Mouse (Mus musculus) large intestine, adult 2 months (tissue): ENCODE results near the gene Dtnb. TPM values are rescaled to one million over a fixed set of nuclear protein-coding genes. Genes with fewer than 3 reads are reported as not detected.
A peak's percentile ranks its signal among the peaks of the same experiment; 100 is the strongest.

ENCODE experiments used
- DNase-seq: peaks from one replicate; pipeline ENCODE4 v3.0.0-alpha.2; 2012; ENCODE audit warnings: low read depth, low spot score
- WGBS: fragments of 180-500 bp; shearing (Covaris S2); methylation state at CpG from one replicate; pipeline ENCODE4 v1.1.7; 2018; 5-methylcytosine and 5-hydroxymethylcytosine counted together
- polyA plus RNA-seq: library from polyadenylated mRNA; depleted of rRNA; stranded (reverse); fragments of >200 nt; gene quantifications from 2 replicates; pipeline ENCODE4 v1.2.3, GENCODE M21; 2012

The Dtnb gene
- polyA plus RNA-seq, 1 experiment: 10.6 TPM

GRCm38 (mm10) chr12:3570711-3571400, 1.3 kb upstream of the Dtnb start:
- no peak for DNase-seq
- 84% methylated on average over 4 of the region's 4 CpGs for WGBS

- DNase-seq: no peak
Measured at GRCm38 (mm10) chr12:3572581-3573397, 608 bp downstream of the Dtnb start.

GRCm38 (mm10) chr12:3573410-3573809, 1.2 kb downstream of the Dtnb start:
- DNase-seq: no peak
- WGBS: 72% methylated on average over 6 of the region's 6 CpGs

More at GRCm38 (mm10) chr12:3572581-3573397, 608 bp downstream of the Dtnb start:
- WGBS: 2% methylated on average over 52 of the region's 53 CpGs

GRCm38 (mm10) chr12:3574670-3575069, 2.5 kb downstream of the Dtnb start:
- 95% methylated on average over 4 of the region's 4 CpGs for WGBS
- no peak for DNase-seq

DNA sequence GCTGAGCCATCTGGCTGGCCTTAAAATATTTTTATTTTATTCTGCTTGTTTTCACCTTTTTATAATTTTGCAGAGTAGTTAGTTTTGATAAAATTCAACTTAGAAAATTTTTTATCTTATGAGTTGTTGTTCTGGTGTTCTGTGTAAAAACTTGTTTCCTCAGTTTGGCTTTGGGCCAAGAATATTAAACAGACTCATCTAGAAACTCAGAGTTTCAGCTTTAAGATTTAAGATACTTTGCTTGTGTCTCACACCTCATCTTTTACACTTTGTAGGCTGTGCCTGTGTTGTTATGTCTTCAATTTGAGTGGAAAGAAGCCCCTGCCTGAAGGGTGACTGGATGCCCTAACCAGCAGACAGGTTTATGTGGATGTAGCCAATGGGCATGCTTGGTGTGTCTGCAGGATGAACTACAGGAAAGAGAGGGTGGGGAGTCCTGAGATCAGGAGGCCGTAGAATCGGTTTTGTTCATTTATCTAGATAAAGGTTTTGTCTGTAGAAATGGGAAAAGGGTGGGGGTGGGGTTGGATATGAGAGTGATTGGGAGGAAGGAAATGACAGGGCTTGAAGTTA, 7.9 kb downstream of the Dtnb start:
- DNase-seq: no peak
- WGBS: 82% methylated on average over 2 of the region's 2 CpGs

- WGBS: 59% methylated on average over 4 of the region's 4 CpGs
- no peak for DNase-seq
Measured at GRCm38 (mm10) chr12:3582604-3583003, 10.4 kb downstream of the Dtnb start.

DNA sequence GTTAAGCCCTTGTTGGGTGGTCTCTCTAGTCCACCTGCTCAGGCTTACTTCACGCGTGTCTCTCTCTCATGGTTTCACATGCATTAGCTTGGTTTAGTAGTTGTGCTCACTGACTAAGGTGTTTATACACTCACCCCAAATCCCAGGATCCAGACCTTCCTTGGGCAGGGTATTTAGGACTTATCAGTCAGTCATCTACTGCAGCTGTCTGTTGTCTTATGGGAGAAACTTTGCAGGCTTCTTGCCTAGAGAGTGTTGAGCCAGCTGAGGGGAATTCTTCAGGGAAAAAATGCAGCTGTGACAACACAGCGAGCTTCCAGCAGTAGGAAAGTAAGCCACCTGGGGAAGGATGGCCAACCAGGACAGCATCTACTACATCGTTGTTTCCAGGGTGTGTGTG, 13.3 kb downstream of the Dtnb start:
- WGBS: 70% methylated on average over 4 of the region's 4 CpGs
- DNase-seq: no peak

- DNase-seq: no peak
- 45% methylated on average over 1 of the region's 1 CpGs for WGBS
Measured at GRCm38 (mm10) chr12:3587010-3587409, 14.8 kb downstream of the Dtnb start.

- no peak for DNase-seq
- WGBS: 92% methylated on average over 9 of the region's 9 CpGs
Measured at GRCm38 (mm10) chr12:3590039-3590438, 17.9 kb downstream of the Dtnb start.

- no peak for DNase-seq
Measured at GRCm38 (mm10) chr12:3591595-3591994, 19.4 kb downstream of the Dtnb start.

GRCm38 (mm10) chr12:3602786-3603185, 30.6 kb downstream of the Dtnb start:
- DNase-seq: no peak
- WGBS: 77% methylated on average over 4 of the region's 4 CpGs

More at GRCm38 (mm10) chr12:3591595-3591994, 19.4 kb downstream of the Dtnb start:
- 90% methylated on average over 10 of the region's 10 CpGs for WGBS

DNA sequence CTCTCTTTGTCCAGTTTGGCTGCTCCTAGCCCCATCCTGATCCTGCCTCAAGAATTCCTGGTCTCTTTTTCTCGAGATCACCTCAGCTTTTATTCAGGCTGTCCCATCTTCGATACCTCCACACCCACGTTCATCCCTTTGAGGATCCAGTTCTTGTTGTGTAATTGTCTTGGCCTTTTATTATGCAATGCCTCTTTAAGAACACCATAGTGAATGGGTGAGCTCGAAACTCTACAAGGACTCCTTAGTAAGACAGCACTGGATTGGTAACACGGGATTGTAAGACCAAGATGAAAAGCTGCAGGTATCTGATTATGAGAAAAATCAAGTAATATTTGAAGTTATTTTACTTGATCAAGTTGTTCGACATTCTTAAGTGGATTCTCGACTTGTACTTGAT, 34.0 kb downstream of the Dtnb start:
- 86% methylated on average over 7 of the region's 7 CpGs for WGBS
- DNase-seq: no peak

DNA sequence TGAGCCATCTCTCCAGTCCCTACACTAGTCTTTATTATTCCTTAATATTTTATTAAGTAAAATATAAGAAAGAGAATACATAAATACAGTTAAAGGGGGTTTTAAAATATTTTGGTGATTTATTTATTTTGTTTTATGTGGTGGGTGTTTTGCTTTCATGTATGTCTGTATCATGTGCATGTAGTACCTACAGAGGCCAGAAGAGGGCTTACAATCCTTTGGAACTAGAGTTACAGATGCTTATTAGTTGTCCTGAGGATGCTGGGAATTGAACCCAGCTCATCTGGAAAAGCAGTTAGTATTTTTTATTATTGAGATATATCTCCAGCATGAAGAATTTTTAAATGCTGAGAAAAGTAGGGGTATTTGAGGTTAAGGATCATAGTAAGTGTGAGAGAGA, 37.6 kb downstream of the Dtnb start:
- DNase-seq: peak; percentile 2

GRCm38 (mm10) chr12:3611871-3612270, 39.7 kb downstream of the Dtnb start:
- 62% methylated on average over 7 of the region's 7 CpGs for WGBS
- DNase-seq: no peak

- WGBS: 96% methylated on average over 8 of the region's 8 CpGs
Measured at GRCm38 (mm10) chr12:3615041-3615440, 42.9 kb downstream of the Dtnb start.

DNA sequence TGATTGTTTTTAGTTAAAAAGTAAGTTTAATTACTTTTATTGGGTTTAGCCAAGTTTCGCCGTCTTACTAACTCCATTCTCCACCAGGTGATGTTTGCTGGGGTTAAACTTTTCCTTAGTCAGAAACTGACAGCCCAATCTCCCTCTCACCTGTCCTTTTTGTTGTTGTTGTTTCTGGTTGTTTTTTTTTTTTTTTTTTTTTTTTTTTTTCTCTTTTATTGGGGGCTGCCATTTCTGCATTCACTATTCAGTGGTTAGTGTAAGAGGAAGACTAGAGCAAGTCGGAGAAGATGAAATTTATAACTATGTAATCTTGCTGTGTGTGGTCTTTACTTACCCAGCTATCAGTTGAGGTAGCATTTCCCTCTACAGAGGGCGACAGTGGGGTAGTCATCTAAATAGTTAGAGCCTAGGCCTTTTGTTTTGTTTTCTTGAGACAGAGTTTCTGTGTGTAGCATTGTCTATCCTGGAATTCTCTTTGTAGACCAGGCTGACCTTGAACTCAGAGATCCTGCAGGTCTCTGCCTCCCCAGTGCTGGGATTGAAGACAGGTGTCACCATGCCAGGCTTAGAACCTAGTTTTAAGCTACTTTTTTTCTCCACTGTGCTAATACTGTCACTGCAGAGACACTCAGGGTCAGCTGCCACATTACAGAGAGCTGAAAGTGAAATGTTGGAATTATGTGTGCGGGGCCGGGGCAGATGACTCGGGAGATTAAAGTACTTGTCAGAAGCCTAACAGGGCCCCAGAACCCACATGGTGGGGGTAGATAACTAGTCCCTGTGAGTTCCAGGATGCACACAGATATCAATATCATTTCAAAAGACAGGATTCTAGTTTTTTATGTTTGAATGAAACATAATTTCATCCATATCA, 46.2 kb downstream of the Dtnb start:
- 94% methylated on average over 7 of the region's 7 CpGs for WGBS
- DNase-seq: no peak

More at GRCm38 (mm10) chr12:3615041-3615440, 42.9 kb downstream of the Dtnb start:
- no peak for DNase-seq

DNA sequence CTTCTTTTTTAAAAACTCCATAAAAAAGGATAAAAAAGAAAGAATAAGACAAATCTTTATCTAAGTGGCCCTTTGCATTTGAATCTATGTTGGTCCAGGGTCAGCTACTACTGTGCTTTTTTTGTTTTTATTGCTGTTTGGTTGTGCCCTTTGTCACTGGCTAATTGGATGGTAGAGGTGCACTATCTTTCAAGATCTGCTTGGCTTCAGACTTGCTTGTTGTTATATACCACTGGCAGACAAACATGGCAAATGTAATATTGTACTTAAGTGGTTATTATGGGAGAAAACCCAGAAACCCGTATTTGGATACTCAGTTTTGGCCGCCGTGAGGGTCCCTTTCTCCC, 46.8 kb downstream of the Dtnb start:
- no peak for DNase-seq
- WGBS: 96% methylated on average over 3 of the region's 3 CpGs

- 70% methylated on average over 4 of the region's 4 CpGs for WGBS
- DNase-seq: no peak
Measured at GRCm38 (mm10) chr12:3626880-3627279, 54.7 kb downstream of the Dtnb start.

DNA sequence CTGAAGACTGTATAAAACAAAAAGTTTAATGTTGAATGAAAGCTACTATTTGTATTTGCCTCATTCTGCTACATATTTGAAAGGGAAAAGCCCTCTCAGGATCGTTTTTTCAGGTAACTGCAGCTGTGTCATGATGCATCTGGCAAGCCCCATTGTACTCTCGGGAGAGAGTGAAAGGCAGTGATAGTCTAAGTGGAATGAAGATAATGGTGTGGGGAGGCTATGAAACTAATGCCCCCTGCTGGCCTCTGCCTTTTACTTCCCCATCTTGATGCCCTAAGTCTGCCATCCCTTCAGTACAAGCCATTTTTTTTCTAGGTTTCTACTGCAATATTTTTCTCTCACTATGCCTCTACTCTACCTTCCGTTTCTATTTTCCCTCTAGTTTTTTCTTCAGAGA, 69.8 kb downstream of the Dtnb start:
- 42% methylated on average over 3 of the region's 3 CpGs for WGBS
- no peak for DNase-seq

- 79% methylated on average over 7 of the region's 7 CpGs for WGBS
- no peak for DNase-seq
Measured at GRCm38 (mm10) chr12:3656799-3657198, 84.6 kb downstream of the Dtnb start.
